Mouse (Mus musculus) forebrain, postnatal 0 days (tissue): ENCODE measurements at regions not wholly inside any gene's neighbourhood (a gene's known extent, or its start where the extent isn't known, plus 50 kb on each side); places are given as distances from the start of the nearest gene placed in this dataset.

Source experiments
- ATAC-seq: fragments of 200-750 bp; cut with Nextera tagmentation; 2 replicates; pipeline ENCODE4 v1.8.0; 2017; ENCODE audit warnings: mild to moderate bottlenecking, moderate library complexity
- DNase-seq: peaks from one replicate; pipeline ENCODE4 v3.0.0-alpha.2; 2015
- H3K27ac ChIP-seq: fragments of 300-500 bp; sonication (generic); 2 replicates; pipeline ENCODE4 v1.5.1; 2014; ENCODE audit warnings: low read depth, mild to moderate bottlenecking, antibody characterized with exemption, low read length, moderate library complexity, mixed read lengths
- H3K27me3 ChIP-seq: fragments of 300-500 bp; sonication (generic); 2 replicates; pipeline ENCODE4 v1.6.1; 2014; ENCODE audit warnings: mild to moderate bottlenecking, low read length, mixed read lengths; ENCODE audit not compliant: insufficient read depth
- H3K36me3 ChIP-seq: fragments of 300-500 bp; sonication (generic); 2 replicates; pipeline ENCODE4 v1.6.1; 2014; ENCODE audit warnings: mild to moderate bottlenecking, moderate library complexity; ENCODE audit not compliant: insufficient read depth
- H3K4me1 ChIP-seq: fragments of 300-500 bp; sonication (generic); 2 replicates; pipeline ENCODE4 v1.6.1; 2014; ENCODE audit warnings: antibody characterized with exemption; ENCODE audit not compliant: insufficient read depth
- H3K4me2 ChIP-seq: fragments of 300-500 bp; sonication (generic); 2 replicates; pipeline ENCODE4 v1.6.1; 2014; ENCODE audit warnings: low read depth, mild to moderate bottlenecking, moderate library complexity
- H3K4me3 ChIP-seq: fragments of 300-500 bp; sonication (generic); 2 replicates; pipeline ENCODE4 v1.5.1; 2014; ENCODE audit warnings: low read depth, low read length, mixed read lengths
- H3K9ac ChIP-seq: fragments of 300-500 bp; sonication (generic); 2 replicates; pipeline ENCODE4 v1.6.1; 2014; ENCODE audit warnings: mild to moderate bottlenecking
- H3K9me3 ChIP-seq: fragments of 300-500 bp; sonication (generic); 2 replicates; pipeline ENCODE4 v1.6.1; 2016; ENCODE audit warnings: low read length
- CTCF ChIP-seq: sonication (generic); IDR thresholded peaks from 2 replicates; pipeline ENCODE4 v1.5.1; 2016; ENCODE audit warnings: antibody characterized with exemption, control low read depth, low read depth
- WGBS: fragments of 180-500 bp; shearing (Covaris S2); extraction: QIAGEN DNeasy Blood & Tissue Kit; methylation state at CpG from one replicate; pipeline ENCODE4 v1.1.7; 2014; 5-methylcytosine and 5-hydroxymethylcytosine counted together

GRCm38 (mm10) chr5:148605730-148606129 is 53.1 kb upstream of the Ubl3 start:
- no peaks in the 10 kb centered on the region for H3K9me3 ChIP-seq
- 88% methylated on average over 8 of the region's 8 CpGs for WGBS
- ATAC-seq, result no peak
- H3K4me2 ChIP-seq, result no peak overlapping the region
- H3K9ac ChIP-seq, result no peak overlapping the region
- no peaks in the 10 kb centered on the region for H3K36me3 ChIP-seq
- H3K27me3 ChIP-seq, result no peaks in the 10 kb centered on the region
- no peak for TF ChIP-seq CTCF
- DNase-seq, result no peak
- no peak overlapping the region for H3K4me3 ChIP-seq
- H3K27ac ChIP-seq, result no peak overlapping the region
- H3K4me1 ChIP-seq, result no peaks in the 10 kb centered on the region
